Mouse (Mus musculus): ENCODE results near the gene Stard13.

Gene Stard13

DNA sequence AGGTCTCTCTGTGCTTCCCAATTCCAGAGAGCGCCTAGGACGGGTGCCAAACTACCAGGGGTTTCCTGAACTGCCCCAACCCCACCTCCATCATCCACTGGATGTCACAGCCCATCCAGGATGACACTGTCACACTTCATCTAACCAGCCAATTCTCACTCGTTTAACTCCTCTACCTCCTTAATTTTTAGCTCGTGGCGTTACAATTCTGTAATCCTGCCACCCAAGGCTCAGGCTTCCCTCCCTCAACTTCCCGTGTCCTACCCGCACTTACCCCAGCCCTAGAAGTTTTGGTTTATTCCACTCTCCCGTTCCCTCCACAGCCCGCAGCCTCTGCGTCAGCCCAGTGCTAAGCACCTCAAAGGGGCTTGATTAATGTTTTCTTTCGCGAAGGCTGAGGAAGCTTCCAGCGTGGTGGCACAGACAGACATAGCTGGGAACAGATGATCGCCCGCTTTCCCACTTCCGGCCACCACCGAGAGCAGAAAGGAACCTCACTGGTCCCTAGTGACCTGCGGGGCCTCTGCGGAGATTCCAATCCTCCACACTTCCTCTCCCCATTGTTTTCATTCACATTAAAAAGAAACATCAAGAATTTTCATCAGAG lies 125.2 kb downstream of the Stard13 start:
- no peak for DNase-seq (ENCODE audit: low read depth in 1 of 2, low spot score in 2 of 2)

DNA sequence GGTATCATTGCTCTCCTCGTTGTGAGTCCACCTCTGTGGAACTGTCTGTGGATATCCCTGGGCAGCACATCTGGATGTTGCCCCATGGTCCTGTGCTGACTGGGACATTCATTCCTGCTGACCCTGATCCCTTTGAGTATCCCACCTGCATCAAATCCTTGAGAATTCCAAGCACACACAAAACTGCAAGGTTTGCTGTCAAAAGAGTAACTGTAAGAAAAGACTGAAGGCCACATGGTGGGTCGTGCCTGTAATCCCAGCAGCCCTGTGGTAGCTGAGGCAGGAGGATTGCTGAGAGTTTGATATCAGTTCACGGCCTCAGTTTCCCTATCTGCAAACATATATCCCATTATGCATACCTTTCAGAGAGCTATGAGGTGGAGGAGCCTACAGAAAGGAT lies 126.8 kb downstream of the Stard13 start:
- DNase-seq (ENCODE audit: low read depth in 1 of 2, low spot score in 2 of 2) = no peak

DNA sequence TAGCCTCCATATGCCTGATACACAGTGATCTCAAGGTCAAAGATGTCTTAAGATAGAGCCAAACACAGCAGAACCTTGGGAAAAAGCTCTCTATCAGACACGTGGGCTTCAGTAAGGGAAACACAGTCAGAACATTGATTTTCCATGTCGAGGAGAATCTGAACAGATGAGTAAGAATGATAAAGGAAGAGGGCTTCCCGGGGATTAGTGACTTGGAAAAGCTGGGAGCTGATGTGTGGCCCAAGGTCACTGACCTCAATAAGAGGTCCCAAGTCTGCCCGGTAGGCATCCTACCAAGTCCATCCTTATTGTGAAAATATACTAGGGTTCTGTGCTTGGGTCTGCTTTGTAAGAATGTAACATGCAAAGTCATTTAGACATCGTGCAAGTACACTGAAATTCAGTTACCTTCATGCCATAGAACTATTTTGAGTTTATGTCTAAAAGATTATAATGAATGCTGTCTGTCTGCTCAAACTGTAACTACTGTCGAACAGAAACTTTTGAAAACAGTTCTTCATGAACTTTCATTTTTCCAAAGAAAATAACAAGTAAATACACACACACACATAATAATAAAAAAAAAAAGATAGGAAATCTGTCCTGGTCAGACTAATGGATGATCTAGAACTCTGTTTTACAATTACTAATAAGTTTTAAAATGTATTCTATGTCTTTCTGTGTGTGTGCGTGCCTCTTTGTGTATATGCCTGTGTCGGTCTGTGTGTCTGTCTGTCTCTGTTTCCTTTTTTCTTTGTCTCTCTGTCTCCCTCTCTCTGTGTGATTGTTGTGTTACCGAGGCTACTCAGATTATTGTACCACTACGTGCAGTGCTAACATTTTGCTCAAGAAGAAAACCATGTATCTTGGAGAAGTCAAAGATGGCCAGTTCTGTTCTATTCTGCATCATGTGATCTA lies 128.3 kb downstream of the Stard13 start:
- DNase-seq (ENCODE audit: low read depth in 1 of 2, low spot score in 2 of 2) = no peak

DNA sequence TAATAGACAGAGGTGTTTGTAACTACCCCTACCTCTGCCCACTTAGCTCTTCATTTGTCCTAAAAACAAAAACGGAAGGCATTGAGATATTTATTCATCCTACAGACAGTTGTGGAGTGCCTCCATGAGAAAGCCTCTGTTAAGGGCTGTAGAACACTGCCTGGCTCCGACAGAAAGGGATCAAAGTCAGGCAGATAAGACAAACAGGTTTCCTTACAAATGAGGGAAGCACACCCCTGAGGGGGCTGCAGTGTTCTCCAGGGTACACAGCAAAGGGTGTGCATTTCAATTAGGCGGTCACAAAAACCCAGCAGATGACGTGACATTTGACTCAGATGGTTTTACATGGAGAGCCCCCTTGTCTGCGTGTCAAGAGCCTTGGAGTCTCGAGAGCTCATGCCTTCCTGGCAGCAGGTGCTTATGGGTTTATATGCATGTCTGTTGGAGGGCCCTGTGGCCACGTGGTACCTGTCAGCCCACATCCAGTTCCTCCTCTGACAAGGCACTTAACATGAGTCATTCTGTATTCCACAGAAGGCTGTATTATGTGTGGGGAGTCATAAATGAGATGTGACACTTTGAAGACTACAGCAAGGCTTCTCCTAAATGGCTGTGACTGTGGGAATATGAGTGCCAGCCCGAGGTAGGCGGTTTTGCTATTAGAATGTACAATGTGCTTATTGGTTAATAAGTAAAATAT lies 129.1 kb downstream of the Stard13 start:
- DNase-seq (ENCODE audit: low read depth in 1 of 2, low spot score in 2 of 2) = no peak

DNA sequence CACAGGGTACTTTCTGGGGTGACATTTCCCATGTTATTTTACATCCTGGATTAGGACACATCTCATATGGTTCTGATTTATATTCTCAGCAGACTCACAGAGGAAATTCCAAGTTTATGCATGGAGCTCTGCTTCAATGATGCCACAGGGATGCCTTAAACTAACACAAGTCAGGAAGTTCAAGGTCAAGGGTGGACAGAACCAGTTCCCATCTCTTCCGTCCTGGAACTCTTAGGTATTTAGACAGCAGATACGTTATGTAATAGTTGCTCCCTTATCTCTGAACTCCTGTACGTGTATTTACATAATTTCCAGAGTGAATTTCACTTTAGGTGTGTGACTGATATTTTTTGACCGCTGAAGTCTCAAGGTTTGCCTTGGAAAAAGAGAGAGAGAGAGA lies 130.4 kb downstream of the Stard13 start:
- DNase-seq (ENCODE audit: low read depth in 1 of 2, low spot score in 2 of 2) = no peak

DNA sequence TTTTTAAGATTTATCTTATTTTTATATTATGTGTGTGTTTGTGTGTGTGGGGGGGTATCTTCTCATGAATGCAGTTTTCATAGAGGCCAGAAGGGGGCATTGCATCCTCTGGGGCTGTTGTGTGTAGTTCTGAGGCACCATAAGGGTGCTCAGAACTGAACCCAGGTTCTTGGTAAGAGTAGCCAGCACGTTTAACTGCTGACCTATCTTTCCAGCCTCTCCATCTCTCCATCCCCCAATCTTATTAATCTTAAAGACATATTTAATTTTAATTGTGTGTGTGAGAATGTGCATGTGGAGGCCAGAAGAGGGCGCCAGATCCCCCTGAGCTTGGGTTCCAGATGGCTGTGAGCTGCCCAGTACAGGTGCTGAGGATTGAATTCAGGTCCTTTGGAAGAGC lies 131.4 kb downstream of the Stard13 start:
- DNase-seq (ENCODE audit: low read depth in 1 of 2, low spot score in 2 of 2) = no peak

DNA sequence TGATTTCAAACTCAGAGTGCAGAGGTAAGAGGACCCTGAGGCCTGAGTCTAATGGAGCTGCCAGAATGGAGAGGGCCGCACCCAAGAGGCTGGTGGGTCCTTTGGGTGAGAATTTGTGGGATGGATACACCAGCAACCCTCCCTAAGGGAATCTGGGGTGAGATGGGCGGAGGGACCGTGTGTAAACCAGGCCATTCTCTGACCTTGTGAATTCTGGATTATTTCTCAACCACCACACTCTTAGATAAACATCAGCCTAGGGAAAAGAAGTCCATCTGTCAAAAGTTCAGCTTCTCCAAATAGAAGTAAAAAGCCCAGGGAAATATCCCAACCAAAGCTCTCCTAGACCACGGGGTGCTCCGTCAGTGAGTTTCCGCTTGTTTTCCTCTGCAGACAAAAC lies 137.6 kb downstream of the Stard13 start:
- DNase-seq (ENCODE audit: low read depth in 1 of 2, low spot score in 2 of 2) = no peak

DNA sequence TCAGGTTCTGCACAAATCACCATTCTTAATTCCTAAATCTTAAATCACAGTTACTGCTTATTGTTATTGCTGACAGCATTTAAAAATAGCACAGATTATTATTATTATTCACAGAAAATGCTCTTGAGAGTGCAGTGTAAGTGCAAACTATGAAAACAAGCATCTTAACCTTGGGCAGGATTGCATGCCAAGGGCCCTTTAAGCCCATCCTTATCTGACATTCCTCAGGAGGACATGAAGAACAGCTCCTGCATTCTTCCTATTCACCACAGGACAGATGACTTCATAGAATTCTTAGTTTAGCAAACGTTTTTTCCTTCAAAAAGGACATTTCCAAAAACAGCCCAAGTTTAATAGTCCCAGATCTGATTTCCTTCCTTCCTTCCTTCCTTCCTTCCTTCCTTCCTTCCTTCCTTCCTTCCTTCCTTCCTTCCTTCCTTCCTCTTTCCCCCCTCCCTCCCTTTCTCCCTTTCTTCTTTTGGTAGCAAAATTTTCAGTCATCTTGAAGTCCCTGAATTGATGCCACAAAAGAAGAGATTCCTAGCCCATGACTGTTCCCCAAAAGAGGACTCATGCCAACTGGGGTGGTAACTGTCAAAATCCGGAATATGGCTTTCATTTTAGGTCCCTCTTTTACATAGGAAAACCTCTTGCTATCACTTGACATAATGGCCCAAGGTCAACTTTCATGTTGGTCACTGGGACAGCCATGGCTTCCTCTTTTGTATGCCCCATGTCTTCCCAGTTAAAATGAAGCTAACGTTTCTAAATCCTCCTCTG lies 140.6 kb downstream of the Stard13 start:
- no peak for DNase-seq (ENCODE audit: low read depth in 1 of 2, low spot score in 2 of 2)

DNA sequence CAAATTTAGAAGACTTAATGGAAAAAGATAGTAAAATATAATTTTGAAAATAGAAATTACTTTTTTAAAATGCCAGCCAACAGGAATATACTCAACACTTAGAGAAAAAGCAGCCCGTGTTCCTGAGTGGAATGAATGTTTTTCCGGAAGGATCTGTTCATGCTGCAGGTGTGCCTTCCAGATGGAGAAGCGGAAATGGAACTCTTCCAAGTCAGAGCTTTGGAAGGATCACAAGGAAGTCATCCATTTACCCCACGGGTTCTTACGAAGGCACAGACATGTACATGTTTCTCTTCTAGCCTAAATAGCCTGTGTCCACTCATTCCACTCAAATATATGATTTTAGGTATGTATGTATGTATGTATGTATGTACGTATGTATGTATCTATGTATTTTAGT lies 142.6 kb downstream of the Stard13 start:
- DNase-seq (ENCODE audit: low read depth in 1 of 2, low spot score in 2 of 2) = no peak

DNA sequence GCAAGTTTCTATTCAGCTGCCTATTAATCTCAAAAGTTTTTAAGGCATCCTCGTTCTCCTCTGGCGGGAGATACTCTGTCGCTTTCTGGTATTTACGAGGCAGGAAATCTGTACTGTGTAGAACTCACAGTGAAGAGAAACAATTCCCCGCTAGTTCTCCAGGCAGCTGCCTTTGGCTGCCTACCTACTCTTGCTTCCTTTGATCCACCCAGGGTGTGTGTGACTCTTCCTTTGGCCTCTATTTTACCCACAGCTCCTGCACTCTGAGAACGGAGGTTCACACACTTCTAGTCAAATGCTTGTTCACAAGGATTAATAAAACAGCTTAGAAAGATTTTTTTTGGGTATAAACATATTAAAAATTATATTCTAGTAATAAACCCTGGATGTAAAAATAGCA lies 144.4 kb downstream of the Stard13 start:
- no peak for DNase-seq (ENCODE audit: low read depth in 1 of 2, low spot score in 2 of 2)

DNA sequence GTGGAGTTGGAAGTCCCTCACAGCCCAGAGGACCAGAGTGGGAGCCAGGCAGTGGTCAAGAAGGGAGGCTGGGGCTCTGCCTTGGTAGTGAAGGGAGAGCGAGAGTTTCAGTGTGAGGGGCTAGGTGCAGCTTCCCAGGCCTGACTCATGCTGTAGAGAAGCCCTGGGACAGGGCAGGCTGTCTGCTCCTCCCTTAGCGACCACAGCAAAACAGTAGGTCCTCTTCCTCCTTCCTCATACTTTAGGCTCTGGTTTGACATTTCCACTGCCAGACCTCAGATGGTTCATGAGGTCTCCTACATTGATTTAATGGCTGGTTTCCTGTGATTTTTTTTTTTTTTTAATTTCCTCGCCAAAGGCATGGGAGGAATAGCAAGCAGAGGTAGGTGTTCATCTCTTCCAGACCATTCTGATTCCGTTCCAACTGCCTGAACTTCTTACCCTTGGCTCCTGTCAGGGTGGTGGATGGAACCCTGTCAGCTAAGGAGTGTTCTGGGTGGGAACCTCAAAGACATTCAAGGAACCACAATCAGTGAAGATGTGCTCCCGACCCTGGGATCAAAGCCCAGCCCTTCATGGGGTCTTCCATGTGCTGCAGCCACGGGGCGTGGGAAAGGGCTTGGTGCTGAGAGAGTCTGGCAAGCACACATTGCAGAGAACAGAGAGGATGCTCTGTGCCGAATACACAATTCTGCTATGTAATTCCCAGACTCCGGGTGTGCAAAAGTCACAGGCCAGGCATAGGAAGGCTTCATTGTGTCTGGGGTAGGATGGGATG lies 147.0 kb downstream of the Stard13 start:
- no peak for DNase-seq (ENCODE audit: low read depth in 1 of 2, low spot score in 2 of 2)

DNA sequence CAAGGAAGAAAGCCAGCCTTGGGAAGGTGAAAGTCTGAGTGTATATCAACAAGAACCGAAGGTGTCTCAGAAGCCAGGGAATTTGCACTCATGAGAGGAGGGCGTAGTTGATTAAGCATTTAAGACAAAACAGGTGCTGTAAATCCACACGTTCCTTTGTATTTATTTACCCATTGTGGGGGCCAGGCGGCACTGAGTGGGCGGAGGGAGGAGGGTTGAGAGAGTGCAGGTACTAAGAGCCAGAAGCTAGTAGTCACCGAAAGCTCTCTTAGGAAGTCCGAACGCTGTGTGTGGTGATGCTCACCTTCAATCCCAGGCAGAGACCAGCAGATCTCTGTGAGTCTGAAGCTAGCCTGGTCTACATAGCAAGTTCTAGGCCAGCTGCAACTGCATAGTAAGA lies 147.9 kb downstream of the Stard13 start:
- DNase-seq (ENCODE audit: low read depth in 1 of 2, low spot score in 2 of 2) = no peak

DNA sequence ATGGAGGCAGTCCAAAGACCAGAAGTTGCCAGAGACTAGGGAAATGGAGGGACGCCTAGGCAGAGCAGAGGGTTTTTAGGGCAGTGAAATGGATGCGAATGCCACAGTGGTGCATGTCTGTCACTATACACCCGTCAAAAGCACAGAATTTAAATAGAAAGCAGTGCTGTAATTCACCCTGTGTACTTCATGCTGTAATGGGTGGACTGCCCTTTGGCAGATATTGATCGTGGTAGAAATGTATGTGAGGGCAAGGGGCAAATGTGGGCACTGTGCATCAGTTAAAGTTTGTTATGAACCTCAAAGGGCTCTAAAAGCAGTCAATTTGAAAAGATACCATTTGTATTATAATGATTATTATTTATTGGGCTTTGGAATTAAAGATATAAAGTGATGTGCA lies 153.4 kb downstream of the Stard13 start:
- DNase-seq (ENCODE audit: low read depth in 1 of 2, low spot score in 2 of 2) = no peak

DNA sequence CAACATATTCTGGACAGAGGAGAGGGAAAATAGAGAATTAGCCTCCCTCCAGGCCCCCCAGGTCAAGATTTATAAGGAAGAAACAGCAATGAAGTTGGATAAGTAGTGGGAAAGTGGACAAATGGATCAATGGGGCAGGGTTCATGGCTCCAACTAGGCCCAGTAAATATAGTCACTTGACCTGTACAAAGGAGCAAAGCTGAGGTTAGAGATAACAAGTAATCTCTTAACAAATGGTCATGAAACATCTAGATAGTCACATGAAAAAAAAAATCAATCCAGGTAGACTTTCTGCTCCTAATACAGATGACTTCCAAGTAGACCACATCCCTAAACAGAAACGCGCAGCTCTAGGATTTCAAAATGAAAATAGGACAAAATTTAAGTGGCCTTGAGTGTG lies 155.7 kb downstream of the Stard13 start:
- no peak for DNase-seq (ENCODE audit: low read depth in 1 of 2, low spot score in 2 of 2)

DNA sequence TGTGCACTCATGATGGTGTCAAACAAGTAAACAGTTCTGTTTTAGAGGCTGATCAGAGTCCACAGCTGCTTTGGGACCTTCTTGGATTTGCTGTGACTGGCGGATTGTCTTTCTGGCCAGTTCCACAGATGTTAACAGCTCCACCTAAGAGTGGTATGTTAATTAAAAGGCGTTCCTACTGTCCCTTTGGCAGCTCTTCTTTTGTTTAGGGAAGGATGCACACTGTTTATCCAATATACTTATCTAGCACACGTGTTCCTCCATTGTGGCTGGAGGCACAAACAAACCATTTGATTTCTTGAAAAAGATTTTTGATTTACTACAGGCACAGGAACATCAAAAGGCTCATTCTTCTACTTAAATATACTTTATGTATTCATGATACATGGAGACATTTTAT lies 156.7 kb downstream of the Stard13 start:
- no peak for DNase-seq (ENCODE audit: low read depth in 1 of 2, low spot score in 2 of 2)

DNA sequence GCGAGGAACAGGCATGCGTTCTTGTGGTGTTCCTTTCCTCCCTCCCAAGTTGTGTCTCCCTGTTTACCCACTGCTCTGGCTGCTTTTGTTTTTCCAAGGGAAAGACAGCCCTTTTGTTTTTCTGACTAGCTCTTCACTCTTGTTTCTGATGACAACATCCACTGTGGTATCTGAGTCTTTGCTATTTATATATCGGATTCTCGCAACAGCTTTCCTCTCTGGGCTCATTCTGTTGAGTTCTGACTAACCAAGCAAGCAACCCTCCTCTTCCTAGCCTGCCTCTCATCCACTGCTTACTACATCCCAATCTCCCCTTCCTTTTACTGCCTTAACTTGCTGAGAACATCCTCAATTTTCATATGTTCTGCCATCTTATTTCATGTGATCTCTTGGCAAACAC lies 159.4 kb downstream of the Stard13 start:
- DNase-seq (ENCODE audit: low read depth in 1 of 2, low spot score in 2 of 2) = no peak

DNA sequence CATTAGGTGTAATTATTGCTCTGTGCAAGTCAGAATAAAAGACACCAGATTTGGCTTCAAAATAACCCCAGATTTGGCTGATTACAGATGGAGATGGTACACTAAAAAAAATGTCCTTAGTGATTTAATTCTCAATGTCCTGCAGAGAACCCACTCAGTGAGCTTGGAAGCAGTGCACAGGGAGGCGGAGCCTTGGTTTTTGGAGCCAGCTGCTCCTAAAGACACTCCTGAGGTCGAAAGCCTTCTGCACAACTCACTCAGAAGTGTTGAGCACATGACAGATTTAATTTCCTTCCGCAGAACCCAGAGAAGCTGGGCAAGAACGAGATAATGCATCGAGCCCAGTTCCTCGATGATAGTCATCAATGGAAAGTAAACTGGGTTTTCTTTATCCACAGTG lies 162.2 kb downstream of the Stard13 start:
- no peak for DNase-seq (ENCODE audit: low read depth in 1 of 2, low spot score in 2 of 2)

DNA sequence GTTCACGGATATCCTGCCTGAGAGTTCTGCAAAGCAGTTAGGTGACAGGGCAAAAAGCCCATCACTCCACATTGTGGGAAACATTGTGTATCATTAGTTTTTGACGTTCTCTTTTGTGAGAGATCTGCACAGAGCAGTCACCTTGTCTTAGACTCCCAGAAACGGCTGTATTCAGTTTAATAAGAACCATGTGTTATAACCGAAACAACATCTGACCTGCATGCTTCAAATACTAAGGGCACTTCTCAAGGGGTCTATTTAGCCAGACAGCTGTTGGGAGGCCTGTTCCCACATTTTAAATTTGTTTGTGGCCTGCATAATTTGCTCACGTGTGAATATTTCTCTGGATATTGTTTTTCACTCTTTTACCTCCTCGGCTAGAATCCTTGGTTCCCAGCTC lies 162.7 kb downstream of the Stard13 start:
- DNase-seq (ENCODE audit: low read depth in 1 of 2, low spot score in 2 of 2) = no peak

DNA sequence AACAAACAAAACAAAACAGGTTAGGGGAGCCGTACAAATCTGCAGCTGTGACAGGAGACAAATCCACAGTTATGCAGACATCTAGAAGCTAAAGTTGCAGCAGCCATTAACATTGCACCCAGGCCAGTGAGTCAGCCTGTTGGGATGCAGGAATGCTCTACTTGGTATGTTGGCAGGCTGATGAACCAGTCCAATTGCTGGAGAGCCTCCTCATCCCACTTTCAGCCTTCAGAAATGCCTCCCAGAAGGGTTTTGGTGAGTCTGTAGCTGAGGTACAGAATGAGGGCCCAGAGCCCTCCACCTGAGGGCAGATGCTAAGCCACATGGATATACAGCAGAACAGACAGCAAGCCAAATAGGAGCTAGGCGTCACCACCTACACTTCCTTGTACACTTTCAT lies 164.1 kb downstream of the Stard13 start:
- no peak for DNase-seq (ENCODE audit: low read depth in 1 of 2, low spot score in 2 of 2)

DNA sequence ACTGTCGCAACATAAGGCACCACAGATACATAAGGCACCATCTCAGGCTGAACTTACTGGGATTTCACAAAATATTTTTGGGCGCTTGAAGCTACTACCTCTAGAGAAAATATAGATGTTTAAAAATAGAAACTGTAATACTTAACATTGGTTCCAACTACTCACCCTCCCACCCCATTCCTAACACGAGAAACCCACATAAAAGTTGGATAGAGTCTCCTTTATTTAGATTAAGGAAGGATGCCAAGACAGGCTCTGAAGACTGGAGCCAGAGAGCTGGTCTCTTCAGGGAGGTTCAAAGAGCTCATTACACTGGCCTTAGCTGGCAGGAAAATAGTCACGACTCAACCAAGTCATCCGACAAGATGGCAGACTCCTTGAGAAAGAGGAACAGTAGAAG lies 167.6 kb downstream of the Stard13 start:
- no peak for DNase-seq (ENCODE audit: low read depth in 1 of 2, low spot score in 2 of 2)

DNA sequence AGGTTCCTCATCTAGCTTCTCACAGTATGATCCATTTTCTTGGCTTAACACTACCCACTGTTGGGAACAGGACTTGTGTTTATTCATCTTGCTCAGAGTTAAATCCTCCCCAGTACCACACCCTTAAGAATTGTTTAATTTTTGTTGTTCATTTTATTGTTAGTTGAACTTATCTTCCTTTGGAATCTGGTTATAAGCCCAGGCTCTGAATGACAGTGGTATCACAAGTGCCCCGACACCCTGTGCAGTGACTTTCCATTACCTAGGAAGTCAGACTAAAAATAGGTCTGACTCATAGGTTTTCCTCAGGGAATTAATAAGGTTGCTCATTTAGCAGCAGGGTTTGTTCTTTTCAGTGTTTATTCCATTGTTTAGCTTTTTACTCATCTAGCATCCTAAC lies 168.4 kb downstream of the Stard13 start:
- DNase-seq (ENCODE audit: low read depth in 1 of 2, low spot score in 2 of 2) = no peak

Data from monocyte, adult 2 months (primary cell).